Mouse (Mus musculus) gastrocnemius, postnatal 4 days (tissue): ENCODE results near the gene Fam49a. TPM values are rescaled to one million over a fixed set of nuclear protein-coding genes. Genes with fewer than 3 reads are reported as not detected.
"Not testable (repeated sequence)": the region's sequence is repeated elsewhere in the genome, so short reads cannot be mapped to it uniquely, and the experiment has no call there.

Source experiments
- DNase-seq, 2 experiments: peaks; one replicate each; pipeline ENCODE4 v3.0.0; 2021 to 2022; ENCODE audit warnings: low spot score in 2 of 2, mixed read lengths in 2 of 2
- long read RNA-seq, 2 experiments: library from polyadenylated mRNA; stranded (forward); transcript quantifications; one replicate each; pipeline ENCODE4 v2.0.0; 2021
- total RNA-seq, 2 experiments: library from RNA; stranded (reverse); gene quantifications; 2 replicates each; pipeline ENCODE4 v1.2.3; 2021

The Fam49a gene
- 10 to 100 TPM; 12.8 to 15.9 TPM for total RNA-seq
- long read RNA-seq, experiment 1, full-length matches to known transcripts, result 14 of 17 reads
- long read RNA-seq, experiment 1, partial matches to known transcripts, result 3 of 17 reads
- long read RNA-seq, experiment 1, other reads (novel, unspliced or antisense), result 0 of 17 reads
- long read RNA-seq, experiment 2, full-length matches to known transcripts, result 5 of 10 reads
- long read RNA-seq, experiment 2, partial matches to known transcripts, result 2 of 10 reads
- long read RNA-seq, experiment 2, other reads (novel, unspliced or antisense), result 3 of 10 reads

GRCm38 (mm10) chr12:12261987-12262971 lies at the start of gene Fam49a:
Gene Fam49a (plus strand): TSS chr12:12262139.
- DNase-seq, result peak; percentile 55 to 80

- no peak for DNase-seq
Measured at GRCm38 (mm10) chr12:12213536-12213935, 48.4 kb upstream of the Fam49a start.

GRCm38 (mm10) chr12:12218947-12219346 lies 43.0 kb upstream of the Fam49a start:
- DNase-seq, result no peak

- DNase-seq, result no peak
Measured at GRCm38 (mm10) chr12:12220755-12221496, 41.0 kb upstream of the Fam49a start.

- no peak for DNase-seq
Measured at GRCm38 (mm10) chr12:12222585-12223290, 39.2 kb upstream of the Fam49a start.

GRCm38 (mm10) chr12:12223336-12223735 lies 38.6 kb upstream of the Fam49a start:
- DNase-seq, result no peak

- DNase-seq, result no peak
Measured at GRCm38 (mm10) chr12:12225706-12226105, 36.2 kb upstream of the Fam49a start.

GRCm38 (mm10) chr12:12227594-12227993 lies 34.3 kb upstream of the Fam49a start:
- DNase-seq, result no peak

GRCm38 (mm10) chr12:12230031-12230557 lies 31.8 kb upstream of the Fam49a start:
- DNase-seq, result no peak

- no peak for DNase-seq
Measured at GRCm38 (mm10) chr12:12232097-12232496, 29.8 kb upstream of the Fam49a start.

GRCm38 (mm10) chr12:12236978-12237377 lies 25.0 kb upstream of the Fam49a start:
- no peak for DNase-seq

GRCm38 (mm10) chr12:12239502-12239901 lies 22.4 kb upstream of the Fam49a start:
- no peak for DNase-seq

GRCm38 (mm10) chr12:12243148-12243547 lies 18.8 kb upstream of the Fam49a start:
- DNase-seq, result no peak

- DNase-seq, result not testable (repeated sequence)
Measured at GRCm38 (mm10) chr12:12247023-12247422, 14.9 kb upstream of the Fam49a start.

GRCm38 (mm10) chr12:12249521-12249920 lies 12.4 kb upstream of the Fam49a start:
- no peak for DNase-seq

- no peak for DNase-seq
Measured at GRCm38 (mm10) chr12:12253526-12253925, 8.4 kb upstream of the Fam49a start.

GRCm38 (mm10) chr12:12254139-12254538 lies 7.8 kb upstream of the Fam49a start:
- DNase-seq, result no peak

GRCm38 (mm10) chr12:12260979-12261960 lies 669 bp upstream of the Fam49a start:
- no peak for DNase-seq

GRCm38 (mm10) chr12:12263371-12263791 lies 1.4 kb downstream of the Fam49a start:
- DNase-seq, result no peak
